Mouse (Mus musculus) liver, embryonic 14.5 days (tissue): ENCODE results near the gene Tmem184b.

Source experiments
- CTCF ChIP-seq: IDR thresholded peaks from 2 replicates; pipeline ENCODE4 v1.5.1; 2016; ENCODE audit warnings: antibody characterized with exemption, low read depth, control low read depth
- EP300 ChIP-seq: IDR thresholded peaks from 2 replicates; pipeline ENCODE4 v1.6.1; 2016; ENCODE audit warnings: antibody characterized with exemption, low read depth

GRCm38 (mm10) chr15:79360371-79360770 is 43.0 kb downstream of the Tmem184b start:
- TF ChIP-seq EP300 (no peak), CTCF (no peak)
